In genomic region chr16:85037969-85038644, GRCm38 (mm10) we compare ENCODE assay signal across 11 mouse cellular contexts.
DNase-seq lines count a peak whose midpoint lies in the region; ATAC-seq and TF ChIP-seq lines count a peak whose summit lies in the region.
"Had no signal": no experiment of that assay in that cellular context is flagged by ENCODE, and none has a peak within 500 bp of the region (broad histone marks: within the 10 kb centered on the region; RNA-seq: fewer than 3 reads in every experiment).

No protein-coding gene starts in this region.

- ATAC-seq in midbrain, embryonic 12.5 days (ENCODE audit: low FRiP score, low read depth), result no peak
- peak; percentile 52 for ATAC-seq in hindbrain, embryonic 13.5 days (ENCODE audit: low FRiP score)
- ATAC-seq in neural tube, embryonic 14.5 days (ENCODE audit: low read depth), result peak; percentile 79
- ATAC-seq in lung, postnatal 0 days, result no peak
- ATAC-seq: intestine, embryonic 15.5 days had no signal

- H3K27me3 ChIP-seq in heart, embryonic 10.5 days (ENCODE audit: insufficient read depth, poor library complexity, severe bottlenecking), result no peaks in the 10 kb centered on the region
- H3K27me3 ChIP-seq in midbrain, embryonic 12.5 days, result no peaks in the 10 kb centered on the region
- no peaks in the 10 kb centered on the region for H3K27me3 ChIP-seq in midbrain, embryonic 10.5 days (ENCODE audit: low read depth, poor library complexity, severe bottlenecking)
- no peaks in the 10 kb centered on the region for H3K27me3 ChIP-seq in hindbrain, embryonic 13.5 days
- no peaks in the 10 kb centered on the region for H3K27me3 ChIP-seq in neural tube, embryonic 14.5 days (ENCODE audit: control insufficient read depth, insufficient read depth, low read length)
- no peaks in the 10 kb centered on the region for H3K27me3 ChIP-seq in lung, postnatal 0 days (replicated peaks; ENCODE audit: insufficient read depth, low read length)
- H3K27me3 ChIP-seq: intestine, embryonic 15.5 days had no signal

- H3K9me3 ChIP-seq in heart, embryonic 10.5 days, result no peaks in the 10 kb centered on the region
- H3K9me3 ChIP-seq in midbrain, embryonic 12.5 days, result no peaks in the 10 kb centered on the region
- H3K9me3 ChIP-seq in midbrain, embryonic 10.5 days (replicated peaks), result no peaks in the 10 kb centered on the region
- no peaks in the 10 kb centered on the region for H3K9me3 ChIP-seq in hindbrain, embryonic 13.5 days
- H3K9me3 ChIP-seq in neural tube, embryonic 14.5 days (ENCODE audit: control insufficient read depth, low read length), result no peaks in the 10 kb centered on the region
- no peaks in the 10 kb centered on the region for H3K9me3 ChIP-seq in lung, postnatal 0 days (ENCODE audit: low read length)
- H3K9me3 ChIP-seq: intestine, embryonic 15.5 days had no signal

- no peak overlapping the region for H3K4me3 ChIP-seq in heart, embryonic 10.5 days
- no peak overlapping the region for H3K4me3 ChIP-seq in midbrain, embryonic 12.5 days
- no peak overlapping the region for H3K4me3 ChIP-seq in midbrain, embryonic 10.5 days
- no peak overlapping the region for H3K4me3 ChIP-seq in hindbrain, embryonic 13.5 days
- H3K4me3 ChIP-seq in neural tube, embryonic 14.5 days (ENCODE audit: low read depth, low read length), result no peak overlapping the region
- no peak overlapping the region for H3K4me3 ChIP-seq in lung, postnatal 0 days (ENCODE audit: low read depth, low read length)
- H3K4me3 ChIP-seq: intestine, embryonic 15.5 days had no signal

- no peak overlapping the region for H3K9ac ChIP-seq in midbrain, embryonic 12.5 days (replicated peaks)
- H3K9ac ChIP-seq in hindbrain, embryonic 13.5 days, result no peak overlapping the region
- no peak overlapping the region for H3K9ac ChIP-seq in neural tube, embryonic 14.5 days (replicated peaks; ENCODE audit: low read depth, low read length)
- no peak overlapping the region for H3K9ac ChIP-seq in lung, postnatal 0 days (replicated peaks; ENCODE audit: low read depth)
- H3K9ac ChIP-seq: intestine, embryonic 15.5 days had no signal

- H3K4me1 ChIP-seq in heart, embryonic 10.5 days, result peaks cover 12% of the 10 kb centered on the region; the same call in 1 of the 2 replicates
- H3K4me1 ChIP-seq in midbrain, embryonic 12.5 days, result peaks cover 12% of the 10 kb centered on the region
- peaks cover 13% of the 10 kb centered on the region for H3K4me1 ChIP-seq in midbrain, embryonic 10.5 days
- H3K4me1 ChIP-seq in hindbrain, embryonic 13.5 days (replicated peaks), result peaks cover 35% of the 10 kb centered on the region
- peaks cover 6% of the 10 kb centered on the region; the same call in 1 of the 2 replicates for H3K4me1 ChIP-seq in neural tube, embryonic 14.5 days (ENCODE audit: control insufficient read depth, insufficient read depth, low read length)
- H3K4me1 ChIP-seq in lung, postnatal 0 days (ENCODE audit: insufficient read depth, low read depth, low read length), result no peaks in the 10 kb centered on the region
- H3K4me1 ChIP-seq: intestine, embryonic 15.5 days had no signal

- H3K36me3 ChIP-seq in heart, embryonic 10.5 days, result peaks cover 21% of the 10 kb centered on the region
- peaks cover 13% of the 10 kb centered on the region for H3K36me3 ChIP-seq in midbrain, embryonic 12.5 days
- H3K36me3 ChIP-seq in midbrain, embryonic 10.5 days, result peaks cover 31% of the 10 kb centered on the region
- H3K36me3 ChIP-seq in hindbrain, embryonic 13.5 days, result peaks cover 11% of the 10 kb centered on the region
- no peaks in the 10 kb centered on the region for H3K36me3 ChIP-seq in neural tube, embryonic 14.5 days (ENCODE audit: control insufficient read depth, insufficient read depth, low read length)
- H3K36me3 ChIP-seq in lung, postnatal 0 days (ENCODE audit: insufficient read depth, low read length), result 0 out of 2 replicates have a peak, but pooled peaks cover 14% of the 10 kb centered on the region
- H3K36me3 ChIP-seq: intestine, embryonic 15.5 days had no signal

- H3K27ac ChIP-seq in heart, embryonic 10.5 days, result 0 out of 2 replicates have a peak overlapping the region, but pooled peaks have one; percentile 10
- H3K27ac ChIP-seq in midbrain, embryonic 12.5 days (replicated peaks), result peak overlapping the region; percentile 43
- H3K27ac ChIP-seq in midbrain, embryonic 10.5 days (replicated peaks), result no peak overlapping the region
- peak overlapping the region; percentile 74 for H3K27ac ChIP-seq in hindbrain, embryonic 13.5 days
- peak overlapping the region; percentile 58; the same call in 1 of the 2 replicates for H3K27ac ChIP-seq in neural tube, embryonic 14.5 days (ENCODE audit: low read depth, low read length)
- no peak overlapping the region for H3K27ac ChIP-seq in lung, postnatal 0 days (ENCODE audit: low read length)
- H3K27ac ChIP-seq: intestine, embryonic 15.5 days had no signal

- DNase-seq in heart, embryonic 10.5 days (ENCODE audit: low spot score), result no peak
- DNase-seq in heart, adult 18-20 months, result no peak
- no peak for DNase-seq in midbrain, embryonic 10.5 days (ENCODE audit: low spot score)
- DNase-seq in gastrocnemius, postnatal 4 days (ENCODE audit: low spot score in 2 of 2), result no peak
- no peak for DNase-seq in lung, postnatal 0 days (ENCODE audit: low spot score)
- DNase-seq: layer of hippocampus, adult 9-11 months; lung, postnatal 36 days had no signal

- 62% methylated on average over 10 of the region's 10 CpGs for WGBS in heart, embryonic 10.5 days
- 73% methylated on average over 10 of the region's 10 CpGs for WGBS in midbrain, embryonic 12.5 days
- 92% methylated on average over 10 of the region's 10 CpGs for WGBS in midbrain, embryonic 10.5 days
- 62% methylated on average over 10 of the region's 10 CpGs for WGBS in hindbrain, embryonic 13.5 days
- 31% methylated on average over 10 of the region's 10 CpGs for WGBS in neural tube, embryonic 14.5 days
- 75% methylated on average over 10 of the region's 10 CpGs for WGBS in lung, postnatal 0 days

- no peak for TF ChIP-seq EP300 in lung, postnatal 0 days (IDR thresholded peaks at IDR 0.05)

- H3K4me2 ChIP-seq in midbrain, embryonic 12.5 days (replicated peaks), result no peak overlapping the region
- H3K4me2 ChIP-seq in hindbrain, embryonic 13.5 days, result no peak overlapping the region
- no peak overlapping the region for H3K4me2 ChIP-seq in neural tube, embryonic 14.5 days (ENCODE audit: low read depth, low read length)
- H3K4me2 ChIP-seq in lung, postnatal 0 days (replicated peaks; ENCODE audit: low read depth, low read length), result no peak overlapping the region
- H3K4me2 ChIP-seq: intestine, embryonic 15.5 days had no signal

- TF ChIP-seq CTCF in lung, postnatal 0 days (IDR thresholded peaks at IDR 0.05), result no peak

Comparison
In these comparisons a context has a peak if more than half of its experiments do, and no peak if none do; other contexts are left out.
1. H3K27ac ChIP-seq: peak in heart, embryonic 10.5 days (single experiment), midbrain, embryonic 12.5 days (single experiment), hindbrain, embryonic 13.5 days (single experiment) and neural tube, embryonic 14.5 days (single experiment); none in midbrain, embryonic 10.5 days (single experiment) and lung, postnatal 0 days (single experiment).
2. ATAC-seq: peak in hindbrain, embryonic 13.5 days (single experiment) and neural tube, embryonic 14.5 days (single experiment); none in midbrain, embryonic 12.5 days (single experiment) and lung, postnatal 0 days (single experiment).